Mouse (Mus musculus) cerebral cortex, adult 2 months (tissue): ENCODE measurements around the gene Ldoc1.

ENCODE experiments used
- WGBS: fragments of 180-500 bp; shearing (Covaris S2); methylation state at CpG from one replicate; pipeline ENCODE4 v1.1.7; 2018; 5-methylcytosine and 5-hydroxymethylcytosine counted together

The Ldoc1 gene

GRCm38 (mm10) chrX:61709302-61710033 lies at the start of gene Ldoc1:
TSS of gene Ldoc1 (plus strand) at chrX:61709497.
- WGBS = 30% methylated on average over 34 of the region's 34 CpGs

GRCm38 (mm10) chrX:61710131-61710530 lies 834 bp downstream of the Ldoc1 start:
- 91% methylated on average over 7 of the region's 7 CpGs for WGBS

- 31% methylated on average over 12 of the region's 12 CpGs for WGBS
These were observed 13.2 kb downstream of the Ldoc1 start for GRCm38 (mm10) chrX:61722281-61723028.

GRCm38 (mm10) chrX:61723029-61723980 lies 14.0 kb downstream of the Ldoc1 start:
- 65% methylated on average over 9 of the region's 9 CpGs for WGBS

- WGBS = 69% methylated on average over 2 of the region's 2 CpGs
These were observed 18.4 kb downstream of the Ldoc1 start for GRCm38 (mm10) chrX:61727516-61728310.
